Mouse (Mus musculus) gastrocnemius, postnatal 25 days (tissue): ENCODE measurements around the gene Mier2. TPM values are rescaled to one million over a fixed set of nuclear protein-coding genes. Genes with fewer than 3 reads are reported as not detected.
A peak's percentile ranks its signal among the peaks of the same experiment; 100 is the strongest.

Experiments used
- DNase-seq: peaks from one replicate; pipeline ENCODE4 v3.0.0; 2022
- long read RNA-seq, 2 experiments: library from polyadenylated mRNA; stranded (forward); transcript quantifications; one replicate each; pipeline ENCODE4 v2.0.0; 2021
- total RNA-seq, 2 experiments: library from RNA; stranded (reverse); gene quantifications; 1 replicate in 1 of 2; 2 replicates in 1 of 2; pipeline ENCODE4 v1.2.3; 2021

Mier2 gene
- total RNA-seq = 10 to 100 TPM; 12.6 to 14.8 TPM
- long read RNA-seq, experiment 1, partial matches to known transcripts = 2 of 13 reads
- long read RNA-seq, experiment 1, other reads (novel, unspliced or antisense) = 7 of 13 reads
- long read RNA-seq, experiment 2, transcript Mier2-203 (14 exons, 2,676 nt) = major isoform, 5 of 22 reads
- long read RNA-seq, experiment 2, partial matches to known transcripts = 3 of 22 reads
- long read RNA-seq, experiment 2, other reads (novel, unspliced or antisense) = 12 of 22 reads

DNA sequence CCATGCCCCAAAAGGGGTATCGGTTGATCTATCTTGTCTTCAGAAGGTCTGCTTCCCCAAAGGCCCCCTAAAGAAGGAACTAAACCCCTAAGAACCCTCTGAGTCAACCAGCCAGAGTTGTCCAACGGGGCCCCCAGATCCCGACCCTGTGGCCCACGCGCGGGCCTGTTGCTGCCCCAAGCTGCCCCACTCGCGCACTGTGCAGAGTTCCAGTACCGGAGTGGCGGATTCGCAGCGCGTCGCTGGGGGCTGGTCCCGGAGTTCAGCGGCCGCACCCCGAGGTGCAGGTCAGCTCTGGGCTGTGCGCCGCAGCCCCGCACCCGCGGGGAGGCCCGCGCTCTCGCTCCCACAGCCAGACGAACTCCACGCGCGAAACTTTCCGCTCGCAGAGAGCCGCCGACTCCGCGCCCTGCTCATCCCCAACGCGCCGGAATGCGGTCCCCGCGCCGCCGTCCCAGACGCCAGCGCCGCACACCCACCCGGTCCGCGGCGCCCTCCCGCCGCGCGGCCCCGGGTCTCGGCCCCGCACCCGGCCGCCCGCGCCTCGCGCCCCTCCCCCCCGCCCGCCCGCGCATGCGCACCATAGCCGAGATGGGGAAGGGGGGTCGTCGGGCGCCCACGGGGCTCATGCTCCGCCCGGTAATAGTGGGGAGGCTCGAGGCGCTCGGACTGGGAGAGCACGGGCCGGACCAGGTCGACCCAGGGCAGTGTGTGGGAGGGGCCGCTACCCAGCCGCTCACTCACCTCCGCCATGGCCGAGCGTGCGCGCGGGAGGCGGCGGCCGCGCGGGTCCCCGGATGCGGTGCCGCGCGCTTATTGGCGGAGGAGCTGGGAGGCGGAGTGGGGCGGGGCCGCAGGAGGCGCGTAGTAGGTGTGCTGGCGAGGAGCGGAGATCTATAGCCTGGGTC is at the start of gene Mier2:
Gene Mier2 (minus strand): TSS at position 870 of the 908 bp plus-strand sequence.
- peak; percentile 78 for DNase-seq

GRCm38 (mm10) chr10:79597936-79598230 is 42.9 kb upstream of the Mier2 start:
- DNase-seq = no peak

GRCm38 (mm10) chr10:79597051-79597935 is 42.3 kb upstream of the Mier2 start:
- DNase-seq = no peak

DNA sequence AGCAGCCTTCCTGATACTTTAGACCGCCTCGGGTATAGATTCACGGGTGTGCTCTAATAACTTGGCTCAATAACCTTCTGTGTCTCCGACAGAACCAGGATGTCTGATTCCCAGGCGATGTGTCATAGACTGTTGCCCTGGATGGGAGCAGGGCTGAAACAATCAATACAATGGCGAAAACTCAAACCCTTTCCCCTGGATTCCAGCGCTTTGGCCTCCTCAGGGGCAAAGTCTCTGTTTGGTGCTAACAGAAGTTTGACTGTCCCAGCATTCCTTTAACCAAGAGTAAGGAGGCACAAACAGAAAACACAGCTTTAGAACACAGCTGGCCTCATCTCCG is 40.6 kb upstream of the Mier2 start:
- DNase-seq = no peak

- peak; percentile 29 for DNase-seq
Observed at GRCm38 (mm10) chr10:79594872-79595589, 40.0 kb upstream of the Mier2 start.

GRCm38 (mm10) chr10:79594111-79594510 is 39.1 kb upstream of the Mier2 start:
- no peak for DNase-seq

DNA sequence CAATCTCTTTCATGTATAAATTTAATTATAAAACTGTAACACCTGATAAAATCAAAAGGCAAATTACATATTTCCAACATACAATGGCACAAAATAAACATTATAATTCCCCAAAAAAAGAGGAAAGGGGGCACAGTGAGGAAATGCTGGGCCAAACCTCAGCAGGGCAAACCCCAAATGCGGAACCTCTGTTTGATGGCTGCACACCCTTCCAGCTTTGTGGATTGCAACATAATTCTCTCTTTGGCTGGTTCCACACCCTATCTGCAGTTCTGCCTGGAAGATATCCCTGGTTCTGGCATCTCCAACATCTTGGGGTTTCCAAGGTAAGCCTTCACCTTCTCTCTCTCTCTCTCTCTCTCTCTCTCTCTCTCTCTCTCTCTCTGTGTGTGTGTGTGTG is 35.7 kb upstream of the Mier2 start:
- no peak for DNase-seq

DNA sequence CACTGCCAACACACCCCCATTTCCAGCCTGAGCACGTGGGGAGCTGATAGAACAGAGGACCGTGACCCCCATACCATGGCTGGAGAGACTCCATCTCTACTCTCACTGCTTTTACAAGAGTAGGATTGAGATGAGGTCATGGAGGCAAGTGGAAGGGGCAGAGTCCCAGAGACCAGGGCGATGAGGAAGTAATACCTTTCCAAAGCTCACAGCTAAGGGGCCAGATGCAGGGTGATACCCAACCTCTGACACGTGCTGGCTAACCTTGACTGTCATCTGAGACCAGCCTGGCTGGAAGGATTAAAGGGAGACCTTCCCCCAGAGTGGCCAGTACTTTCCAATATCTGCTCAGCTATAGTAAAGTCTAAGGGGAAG is 32.7 kb upstream of the Mier2 start:
- no peak for DNase-seq

- no peak for DNase-seq
Observed at GRCm38 (mm10) chr10:79587061-79587751, 32.2 kb upstream of the Mier2 start, which contains the start of gene Theg. Theg (minus strand) TSS chr10:79587331.

DNA sequence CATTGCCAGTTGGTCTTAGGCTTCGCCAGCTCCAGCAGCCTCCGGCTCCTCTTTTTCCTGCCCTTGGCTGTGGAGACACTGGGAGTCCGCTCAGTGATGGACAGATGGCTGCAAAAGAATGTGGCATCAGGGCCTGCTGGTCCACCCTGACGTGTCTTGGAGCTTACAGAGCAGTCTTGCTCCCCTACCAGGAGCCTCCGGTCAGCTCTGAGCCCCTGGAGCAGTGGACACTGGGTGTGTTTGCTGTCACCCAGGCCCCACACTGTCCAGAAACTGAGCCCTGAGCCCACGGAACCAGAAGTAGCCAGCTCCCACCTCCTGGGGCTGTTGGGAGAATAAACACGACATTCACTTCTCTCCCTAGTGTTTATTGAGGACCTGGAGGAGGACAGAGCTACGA is 31.2 kb upstream of the Mier2 start:
- DNase-seq = no peak

GRCm38 (mm10) chr10:79585723-79586122 is 30.7 kb upstream of the Mier2 start:
- no peak for DNase-seq

DNA sequence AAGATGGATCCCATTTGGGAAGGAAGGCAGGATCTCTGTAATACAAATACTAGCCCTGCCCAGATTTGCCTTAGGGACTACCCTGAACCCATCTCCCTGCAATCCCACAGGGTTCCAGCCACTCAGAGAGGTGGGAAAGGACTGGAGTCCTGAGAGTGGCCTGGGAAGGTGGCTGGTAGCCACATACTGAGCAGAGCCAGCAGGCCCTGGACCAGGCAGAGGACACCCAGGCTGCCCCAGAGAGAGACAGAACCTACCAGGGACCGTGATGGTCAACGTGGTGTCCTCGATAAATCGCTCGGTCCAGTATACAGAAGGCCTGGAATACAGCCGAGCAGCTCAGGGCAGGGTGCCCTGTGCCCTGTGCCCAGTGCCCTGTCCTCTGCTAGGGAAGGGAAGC is 30.1 kb upstream of the Mier2 start:
- no peak for DNase-seq

DNA sequence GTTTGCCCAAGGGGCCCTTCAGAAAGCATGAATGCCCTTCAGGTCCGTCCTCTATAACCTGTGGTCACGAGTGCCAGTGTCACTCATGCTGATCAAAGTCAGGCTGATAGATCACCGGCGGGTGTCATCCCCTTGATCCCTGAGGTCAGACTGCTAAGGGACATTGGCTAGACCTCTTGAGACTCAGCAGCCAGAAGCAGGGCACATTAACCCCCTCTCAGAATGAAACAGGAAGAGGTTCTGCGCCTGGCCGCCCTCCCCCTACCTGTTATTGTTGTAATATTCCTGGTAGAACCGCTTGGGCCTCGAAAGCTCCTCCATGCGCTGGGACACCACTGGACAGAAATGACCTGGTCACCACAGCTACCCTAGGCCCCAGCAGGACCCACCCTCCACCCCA is 29.4 kb upstream of the Mier2 start:
- no peak for DNase-seq

DNA sequence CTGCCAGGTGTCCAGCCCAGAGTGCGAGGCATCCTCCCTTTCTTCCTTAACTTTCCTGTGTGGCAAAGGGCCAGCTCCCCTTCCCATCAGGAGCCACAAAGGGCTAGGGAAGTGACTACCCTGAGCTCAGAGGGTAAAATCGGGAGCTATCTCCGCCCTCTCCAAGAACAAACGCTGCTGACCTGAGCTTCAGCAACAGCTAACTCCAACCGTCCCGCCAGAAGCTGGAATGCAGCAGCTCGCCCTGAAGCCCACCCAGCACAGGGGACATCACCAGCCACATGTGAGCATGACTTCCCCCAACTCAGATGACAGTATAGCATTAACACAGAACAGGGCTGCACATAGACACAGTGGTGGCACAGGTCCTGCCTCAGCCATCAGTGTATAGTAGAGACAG is 29.0 kb upstream of the Mier2 start:
- no peak for DNase-seq

- DNase-seq = no peak
Observed at GRCm38 (mm10) chr10:79581501-79581900, 26.5 kb upstream of the Mier2 start.

DNA sequence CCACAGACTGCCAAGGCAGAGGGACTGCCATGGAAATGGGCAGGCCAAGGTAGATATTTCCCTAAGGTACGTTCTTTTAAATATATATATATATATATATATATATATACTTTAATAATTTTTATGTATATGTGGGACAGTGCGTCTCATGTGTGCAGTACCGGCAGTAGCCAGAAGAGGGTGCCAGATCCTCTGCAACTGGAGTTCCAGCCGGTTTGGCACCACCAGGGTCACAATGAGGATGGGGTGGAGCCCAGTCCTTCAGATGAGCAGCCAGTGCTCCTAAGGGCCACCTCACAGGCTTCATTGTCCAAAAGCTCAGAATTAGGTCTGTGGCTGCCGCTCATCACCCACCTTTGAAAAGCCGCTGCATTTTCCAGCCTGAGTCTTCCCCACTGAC is 25.8 kb upstream of the Mier2 start:
- no peak for DNase-seq

- DNase-seq = no peak
Observed at GRCm38 (mm10) chr10:79580356-79580755, 25.4 kb upstream of the Mier2 start.

- DNase-seq = no peak
Observed at GRCm38 (mm10) chr10:79579781-79580180, 24.8 kb upstream of the Mier2 start.

- no peak for DNase-seq
Observed at GRCm38 (mm10) chr10:79578891-79579290, 23.9 kb upstream of the Mier2 start.

DNA sequence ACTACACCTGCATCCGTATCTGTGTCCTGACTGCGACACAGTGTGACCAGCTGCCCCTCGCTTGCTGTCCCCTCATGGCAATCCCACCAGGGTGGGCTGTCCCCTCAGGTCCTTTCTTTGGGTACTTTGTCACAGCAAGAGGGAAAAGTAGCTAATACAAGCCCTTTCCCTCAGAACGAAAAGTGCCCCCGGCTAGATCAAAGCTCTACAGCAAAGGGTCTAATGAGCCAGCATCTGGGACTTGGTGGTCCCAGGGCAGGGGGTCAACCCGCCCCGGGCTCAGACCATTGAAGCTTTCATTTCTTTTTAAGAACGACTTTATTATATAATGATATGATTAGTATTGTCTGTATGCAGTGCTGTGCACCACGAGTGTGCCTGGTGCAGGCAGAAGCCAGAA is 23.3 kb upstream of the Mier2 start:
- no peak for DNase-seq

DNA sequence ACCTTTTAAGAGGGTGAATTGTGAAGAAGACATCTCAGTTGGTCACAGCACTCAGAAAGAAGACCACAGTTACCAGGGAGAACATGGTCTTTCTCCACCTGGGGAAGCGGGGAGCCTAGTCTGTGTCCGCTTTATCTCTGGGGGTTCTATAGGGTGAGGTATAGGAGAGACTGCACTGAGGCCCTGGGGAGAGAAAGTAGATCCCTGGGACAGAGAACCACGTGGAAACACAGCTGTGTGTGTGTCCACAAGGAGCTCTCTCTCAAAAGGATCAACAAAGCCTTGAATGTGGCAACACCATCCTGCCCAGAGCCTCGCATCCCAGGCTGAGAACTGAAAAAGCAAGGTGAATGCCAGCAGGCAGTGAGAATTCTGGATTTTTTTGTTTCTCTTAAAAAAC is 22.4 kb upstream of the Mier2 start:
- no peak for DNase-seq

DNA sequence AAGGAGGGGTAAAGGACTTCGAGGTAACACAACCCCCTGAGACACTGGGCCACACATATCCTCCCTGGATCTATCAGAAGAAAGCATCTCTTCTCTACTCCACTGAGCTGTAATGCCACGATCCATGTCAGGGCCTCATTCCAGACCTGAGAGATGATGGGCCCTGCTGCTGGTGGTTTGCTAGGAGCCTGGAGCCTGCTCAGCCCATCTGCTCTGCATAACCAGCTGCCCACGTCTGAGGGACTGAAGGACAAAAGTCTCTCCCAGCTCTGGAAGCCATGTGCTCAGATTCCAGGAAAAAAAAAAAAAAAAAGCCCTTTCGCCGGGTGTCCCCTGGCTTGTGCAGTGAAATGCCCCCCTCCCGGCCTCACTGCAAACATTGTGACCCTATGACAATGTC is 20.8 kb upstream of the Mier2 start:
- DNase-seq = no peak
